Mouse (Mus musculus) kidney, embryonic 16.5 days (tissue): ENCODE measurements around the gene Wdr13. TPM values are rescaled to one million over a fixed set of nuclear protein-coding genes. Genes with fewer than 3 reads are reported as not detected.

ENCODE experiments used
- ATAC-seq: fragments of 200-750 bp; cut with Nextera tagmentation; 2 replicates; pipeline ENCODE4 v1.8.0; 2017; ENCODE audit warnings: moderate TSS enrichment; ENCODE audit not compliant: low FRiP score, low TSS enrichment
- H3K27ac ChIP-seq: fragments of 300-500 bp; sonication (generic); 2 replicates; pipeline ENCODE4 v1.5.1; 2014; ENCODE audit warnings: low read length
- H3K27me3 ChIP-seq: fragments of 300-500 bp; sonication (generic); 2 replicates; pipeline ENCODE4 v1.6.1; 2014; ENCODE audit warnings: low read length, control low read depth, mixed read lengths; ENCODE audit not compliant: insufficient read depth
- H3K36me3 ChIP-seq: fragments of 300-500 bp; sonication (generic); 2 replicates; pipeline ENCODE4 v1.6.1; 2014; ENCODE audit warnings: low read length, control low read depth, mixed read lengths; ENCODE audit not compliant: insufficient read depth
- H3K4me1 ChIP-seq: fragments of 300-500 bp; sonication (generic); 2 replicates; pipeline ENCODE4 v1.6.1; 2014; ENCODE audit warnings: low read length, control low read depth, mixed read lengths; ENCODE audit not compliant: insufficient read depth
- H3K4me2 ChIP-seq: fragments of 300-500 bp; sonication (generic); replicated peaks from 2 replicates; pipeline ENCODE4 v1.6.1; 2014; ENCODE audit warnings: low read depth, low read length
- H3K4me3 ChIP-seq: fragments of 300-500 bp; sonication (generic); 2 replicates; pipeline ENCODE4 v1.5.1; 2014; ENCODE audit warnings: mild to moderate bottlenecking, low read length
- H3K9ac ChIP-seq: fragments of 300-500 bp; sonication (generic); replicated peaks from 2 replicates; pipeline ENCODE4 v1.6.1; 2014; ENCODE audit warnings: low read length
- H3K9me3 ChIP-seq: fragments of 300-500 bp; sonication (generic); 2 replicates; pipeline ENCODE4 v1.6.1; 2016; ENCODE audit warnings: low read length, control low read depth
- WGBS: fragments of 180-500 bp; shearing (Covaris S2); extraction: QIAGEN DNeasy Blood & Tissue Kit; methylation state at CpG from one replicate; pipeline ENCODE4 v1.1.7; 2014; 5-methylcytosine and 5-hydroxymethylcytosine counted together
- polyA plus RNA-seq: library from polyadenylated mRNA; unstranded; fragments of >200 nt; fragmentation: Nextera tagmentation; extraction: Ambion mirVana; gene quantifications from 2 replicates; pipeline ENCODE4 v1.2.1, GENCODE M21; 2015

Gene Wdr13
- polyA plus RNA-seq, 1 experiment from 2014 or later: 29.6 TPM

DNA sequence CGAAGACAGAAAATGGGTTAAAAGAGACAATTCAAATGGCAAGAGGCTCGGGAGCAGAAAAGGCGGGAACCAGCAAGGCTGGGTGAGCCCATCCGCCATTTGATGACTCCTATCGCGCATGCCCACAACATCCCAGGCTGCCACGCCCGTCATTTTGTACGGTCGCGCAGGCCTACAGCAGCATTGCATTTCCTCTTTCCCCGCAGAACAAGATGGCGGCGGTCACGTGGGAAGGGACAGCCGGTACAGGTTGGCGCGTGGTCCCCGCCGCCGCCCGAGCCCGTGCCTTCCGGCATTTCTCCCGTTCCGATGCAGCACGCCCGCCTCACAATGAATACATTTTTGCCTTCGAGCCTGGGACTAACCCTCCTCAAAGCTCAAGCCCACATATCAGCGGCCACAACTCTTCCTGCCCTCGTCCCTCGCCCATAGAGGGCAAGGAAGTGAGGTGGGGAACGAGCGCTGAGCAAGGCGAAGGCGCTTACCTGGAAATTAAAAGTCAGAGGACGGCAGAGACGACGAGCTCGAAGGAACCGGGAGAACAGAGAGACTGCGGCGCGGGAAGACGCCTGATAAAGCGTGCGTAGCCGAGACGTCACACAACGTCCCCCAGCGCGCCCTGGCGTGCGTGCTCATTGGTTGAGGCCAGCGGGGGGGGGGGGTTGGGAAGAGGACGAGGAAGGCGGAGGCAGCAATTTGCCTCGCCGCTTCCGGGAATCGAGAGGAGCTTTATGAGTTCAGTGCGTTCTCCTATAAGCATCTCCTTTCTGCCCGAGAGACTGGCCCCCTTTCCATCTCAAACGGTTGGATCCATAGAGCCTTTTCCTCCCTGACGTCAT lies 12.7 kb upstream of the Wdr13 start, which contains the start of gene Rbm3:
Rbm3 (minus strand) TSS at position 728 of the 839 bp plus-strand sequence.
- peak within 1 kb of the TSS; percentile 74 for H3K4me3 ChIP-seq
- H3K9me3 ChIP-seq: no peaks in the 10 kb centered on the region
- ATAC-seq: peak; percentile 95
- WGBS: 30% methylated on average over 59 of the region's 65 CpGs
- peak within 1 kb of the TSS; percentile 99 for H3K27ac ChIP-seq
- H3K4me2 ChIP-seq: peak within 1 kb of the TSS; percentile 81
- H3K27me3 ChIP-seq: no peaks in the 10 kb centered on the region
- 0 out of 2 replicates have a peak, but pooled peaks cover 7% of the 10 kb centered on the region for H3K4me1 ChIP-seq
- H3K9ac ChIP-seq: peak within 1 kb of the TSS; percentile 84
- H3K36me3 ChIP-seq: peaks cover 17% of the 10 kb centered on the region

DNA sequence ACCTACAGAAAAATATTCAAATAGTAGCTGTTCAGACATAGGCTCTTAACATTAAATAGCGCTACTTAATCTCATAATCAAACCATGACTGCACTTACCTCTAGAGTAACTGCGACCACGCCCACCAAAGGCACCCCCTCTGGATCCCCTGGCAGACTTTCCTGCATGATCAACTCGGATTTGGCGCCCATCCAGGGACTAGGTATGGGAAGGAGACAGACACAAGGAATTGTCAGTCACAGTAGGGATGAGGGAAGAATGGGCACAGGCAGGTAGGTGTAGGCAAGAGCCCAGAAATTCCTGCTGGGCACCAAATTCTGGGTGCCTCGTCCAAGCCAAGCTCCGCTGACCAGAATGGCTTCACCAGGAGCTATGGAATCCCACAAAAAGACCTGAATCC lies 11.1 kb upstream of the Wdr13 start:
- H3K4me3 ChIP-seq: peak overlapping the region; percentile 74

DNA sequence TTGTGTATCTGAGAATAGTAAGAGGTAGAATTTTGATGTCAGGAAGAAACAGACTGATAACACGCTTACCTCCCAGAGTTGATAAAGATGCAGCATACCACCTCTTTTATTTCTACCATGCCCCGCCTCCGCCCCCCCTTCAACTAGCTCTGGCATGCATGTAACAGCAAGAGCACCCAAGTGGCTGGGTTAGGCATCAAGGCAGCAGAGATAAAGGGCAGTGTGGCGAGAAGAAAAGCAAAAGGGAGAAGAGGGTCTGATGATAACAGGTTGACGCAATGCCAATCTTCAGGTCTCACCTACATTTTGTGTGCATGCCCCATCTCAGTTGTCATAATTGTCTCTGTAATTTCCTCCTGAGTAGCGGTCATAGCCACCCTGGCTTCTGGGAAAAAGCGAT lies 10.3 kb upstream of the Wdr13 start:
- Histone ChIP-seq H3K4me1 (0 out of 2 replicates have a peak, but pooled peaks cover 7% of the 10 kb centered on the region), H3K27me3 (no peaks in the 10 kb centered on the region), H3K36me3 (peaks cover 17% of the 10 kb centered on the region), H3K9ac (no peak overlapping the region), H3K9me3 (no peaks in the 10 kb centered on the region), H3K4me3 (no peak overlapping the region), H3K4me2 (no peak overlapping the region), H3K27ac (no peak overlapping the region)
- 90% methylated on average over 7 of the region's 7 CpGs for WGBS
- ATAC-seq: no peak

More for the DNA sequence above, 11.1 kb upstream of the Wdr13 start:
- Histone ChIP-seq H3K9me3 (no peaks in the 10 kb centered on the region), H3K36me3 (peaks cover 17% of the 10 kb centered on the region), H3K4me2 (peak overlapping the region; percentile 81), H3K27me3 (no peaks in the 10 kb centered on the region), H3K27ac (no peak overlapping the region), H3K4me1 (0 out of 2 replicates have a peak, but pooled peaks cover 7% of the 10 kb centered on the region), H3K9ac (peak overlapping the region; percentile 84; the same call in 1 of the 2 replicates)
- WGBS: 73% methylated on average over 7 of the region's 7 CpGs
- ATAC-seq: no peak

DNA sequence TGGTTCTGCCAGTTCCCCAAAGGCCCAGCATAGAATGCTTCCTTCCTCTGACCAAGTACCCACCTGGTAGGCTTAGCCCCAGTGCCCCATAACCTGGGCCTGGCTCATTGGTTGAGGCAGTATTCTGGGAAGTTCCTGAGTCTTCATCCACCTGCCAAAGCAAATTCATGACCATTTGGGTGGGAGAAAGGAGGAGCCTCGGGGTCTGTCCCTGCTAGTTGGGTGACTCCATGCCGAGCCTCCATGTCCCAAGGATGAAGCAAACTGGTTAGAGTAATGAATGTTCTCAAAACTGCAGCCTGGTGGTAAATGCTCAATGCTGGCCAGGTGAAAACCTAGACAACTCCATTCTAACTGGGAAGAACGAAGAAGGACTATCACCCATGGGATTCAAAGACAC lies 8.4 kb upstream of the Wdr13 start:
- Histone ChIP-seq H3K9me3 (no peaks in the 10 kb centered on the region), H3K27ac (no peak overlapping the region), H3K4me2 (no peak overlapping the region), H3K9ac (no peak overlapping the region), H3K4me3 (no peak overlapping the region), H3K36me3 (peaks cover 17% of the 10 kb centered on the region), H3K27me3 (no peaks in the 10 kb centered on the region), H3K4me1 (0 out of 2 replicates have a peak, but pooled peaks cover 7% of the 10 kb centered on the region)
- no peak for ATAC-seq
- 73% methylated on average over 3 of the region's 3 CpGs for WGBS

DNA sequence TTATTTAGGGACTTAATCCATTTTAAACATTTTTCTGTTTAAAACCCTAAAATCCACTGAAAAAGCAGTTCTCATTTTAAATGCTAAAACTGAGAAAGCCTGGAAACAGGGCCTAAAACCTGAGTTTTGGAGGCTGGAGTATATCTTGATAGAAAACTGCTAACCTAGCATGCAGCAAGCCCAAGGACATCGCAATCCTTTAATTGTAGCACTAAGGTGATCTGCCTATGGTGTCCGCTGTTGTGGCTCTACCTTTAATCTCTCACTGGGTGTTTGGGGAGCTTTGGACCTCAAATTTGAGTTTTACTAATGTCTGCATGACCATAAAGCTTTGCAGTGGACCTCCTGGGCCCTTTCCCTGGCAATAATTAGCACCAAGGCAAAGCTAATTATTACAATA lies 7.8 kb upstream of the Wdr13 start:
- Histone ChIP-seq H3K27ac (no peak overlapping the region), H3K27me3 (no peaks in the 10 kb centered on the region), H3K9ac (no peak overlapping the region), H3K36me3 (peaks cover 17% of the 10 kb centered on the region), H3K4me2 (no peak overlapping the region), H3K4me3 (no peak overlapping the region), H3K4me1 (0 out of 2 replicates have a peak, but pooled peaks cover 7% of the 10 kb centered on the region), H3K9me3 (no peaks in the 10 kb centered on the region)
- 94% methylated on average over 2 of the region's 2 CpGs for WGBS
- no peak for ATAC-seq

DNA sequence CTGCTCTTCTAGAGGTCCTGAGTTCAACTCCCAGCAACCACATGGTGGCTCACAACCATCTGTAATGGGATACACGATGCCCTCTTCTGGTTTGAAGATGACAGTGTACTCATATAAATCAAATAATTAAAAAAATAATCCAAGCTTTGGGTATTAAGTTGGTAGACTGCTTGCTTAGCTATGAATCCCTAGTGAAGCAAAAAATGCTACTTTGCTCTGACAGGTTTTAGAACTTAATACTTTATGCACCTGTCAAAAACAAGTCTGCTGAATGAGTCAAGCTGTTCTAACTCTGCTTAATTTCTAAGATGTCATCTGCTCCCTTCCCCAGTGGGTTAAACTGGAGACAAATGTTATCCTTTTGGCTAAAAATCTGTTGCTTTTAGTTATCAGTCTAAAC lies 6.8 kb upstream of the Wdr13 start:
- Histone ChIP-seq H3K9me3 (no peaks in the 10 kb centered on the region), H3K4me1 (0 out of 2 replicates have a peak, but pooled peaks cover 7% of the 10 kb centered on the region), H3K27me3 (no peaks in the 10 kb centered on the region), H3K4me2 (no peak overlapping the region), H3K36me3 (peaks cover 16% of the 10 kb centered on the region), H3K27ac (no peak overlapping the region), H3K9ac (no peak overlapping the region), H3K4me3 (no peak overlapping the region)
- 48% methylated on average over 1 of the region's 1 CpGs for WGBS
- ATAC-seq: no peak

DNA sequence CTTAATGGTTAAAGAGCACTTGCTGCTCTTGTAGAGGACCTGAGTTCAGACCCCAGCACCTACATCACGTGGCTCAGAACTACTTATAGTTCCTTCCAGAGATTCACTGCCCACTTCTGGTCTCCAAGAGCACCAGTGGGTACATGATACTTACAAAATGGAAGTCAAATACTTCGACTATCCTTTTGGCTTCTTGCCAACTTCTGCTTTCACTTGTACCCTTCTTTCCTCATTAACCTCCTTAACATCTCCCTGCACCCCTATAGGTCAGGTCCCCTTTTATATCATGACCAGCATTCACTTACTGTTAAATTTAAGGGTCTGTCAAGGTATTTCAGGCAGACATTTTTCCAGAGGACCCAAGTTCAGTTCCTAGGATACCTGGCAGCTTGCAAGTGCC lies 3.2 kb upstream of the Wdr13 start:
- no peak overlapping the region for H3K4me2 ChIP-seq
- H3K27ac ChIP-seq: no peak overlapping the region
- H3K36me3 ChIP-seq: peaks cover 2% of the 10 kb centered on the region
- no peak overlapping the region for H3K4me3 ChIP-seq
- H3K9ac ChIP-seq: no peak overlapping the region
- H3K4me1 ChIP-seq: 0 out of 2 replicates have a peak, but pooled peaks cover 4% of the 10 kb centered on the region
- peaks cover 2% of the 10 kb centered on the region; the same call in 1 of the 2 replicates for H3K9me3 ChIP-seq
- 57% methylated on average over 2 of the region's 2 CpGs for whole genome bisulfite sequencing
- no peak for ATAC-seq
- no peaks in the 10 kb centered on the region for H3K27me3 ChIP-seq

DNA sequence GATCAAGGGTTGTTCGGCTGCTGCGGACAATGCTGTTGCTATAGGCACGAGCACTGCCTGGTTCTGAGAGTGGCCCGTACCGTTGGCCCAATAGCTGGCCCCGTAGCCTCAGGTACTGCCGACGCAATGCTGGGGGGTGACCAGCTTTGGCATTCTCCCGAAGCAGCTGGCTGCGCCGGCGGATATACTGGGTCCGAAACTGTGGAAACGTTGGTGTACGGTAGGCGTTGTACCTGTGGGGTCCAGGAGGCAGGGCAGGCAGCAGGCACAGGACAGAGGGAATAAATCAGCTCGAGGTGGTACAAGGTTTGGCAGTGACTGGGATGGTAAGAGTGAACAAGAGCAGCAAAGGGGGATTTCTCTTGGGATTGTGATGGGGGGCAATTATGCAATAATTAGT lies 1.3 kb downstream of the Wdr13 start:
- 92% methylated on average over 17 of the region's 17 CpGs for WGBS
- peaks cover 2% of the 10 kb centered on the region; the same call in 1 of the 2 replicates for H3K9me3 ChIP-seq
- peak overlapping the region; percentile 59 for H3K4me2 ChIP-seq
- H3K4me3 ChIP-seq: peak overlapping the region; percentile 66
- H3K4me1 ChIP-seq: 0 out of 2 replicates have a peak, but pooled peaks cover 4% of the 10 kb centered on the region
- 0 out of 2 replicates have a peak, but pooled peaks cover 19% of the 10 kb centered on the region for H3K36me3 ChIP-seq
- no peak overlapping the region for H3K27ac ChIP-seq
- no peaks in the 10 kb centered on the region for H3K27me3 ChIP-seq
- no peak overlapping the region for H3K9ac ChIP-seq
- no peak for ATAC-seq

DNA sequence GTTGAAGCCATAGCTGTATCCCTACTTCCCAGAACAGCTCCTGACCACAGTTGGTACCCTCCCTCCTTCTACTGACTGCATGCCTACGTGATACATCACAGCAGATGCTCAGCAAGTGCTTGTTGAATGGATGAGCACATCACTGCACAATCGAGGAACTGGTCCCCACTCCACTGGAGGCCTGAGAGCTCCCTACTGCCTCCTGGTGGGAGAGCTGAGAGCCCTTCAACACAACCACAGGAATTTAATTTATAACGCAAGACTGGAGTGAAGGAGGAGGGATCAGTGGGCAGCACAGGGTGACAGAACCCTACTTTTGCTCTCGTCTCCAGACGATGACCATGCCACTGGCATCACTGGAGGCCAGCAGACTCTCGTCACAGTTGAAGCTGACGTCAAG lies 7.5 kb downstream of the Wdr13 start:
- Histone ChIP-seq H3K9me3 (no peaks in the 10 kb centered on the region), H3K4me1 (no peaks in the 10 kb centered on the region), H3K4me3 (no peak overlapping the region), H3K36me3 (peaks cover 29% of the 10 kb centered on the region; the same call in 1 of the 2 replicates), H3K9ac (no peak overlapping the region), H3K27me3 (no peaks in the 10 kb centered on the region), H3K27ac (no peak overlapping the region), H3K4me2 (no peak overlapping the region)
- no peak for ATAC-seq
- WGBS: 74% methylated on average over 7 of the region's 7 CpGs
